Mouse (Mus musculus) cerebellum, adult 2 months (tissue): ENCODE measurements around the gene Wnt8b. TPM values are rescaled to one million over a fixed set of nuclear protein-coding genes. Genes with fewer than 3 reads are reported as not detected.

Experiments used
- DNase-seq, 2 experiments: peaks; one replicate each; pipeline ENCODE4 v3.0.0; 2021
- H3K27ac ChIP-seq: fragments of 200-500 bp; 2 replicates; pipeline ENCODE4 v1.5.1; 2012; ENCODE audit warnings: low read length, control low read depth, inconsistent platforms; ENCODE audit not compliant: insufficient read depth
- H3K27me3 ChIP-seq: fragments of 200-500 bp; 2 replicates; pipeline ENCODE4 v1.6.1; 2012; ENCODE audit warnings: inconsistent platforms, mild to moderate bottlenecking, low read length, moderate library complexity; ENCODE audit not compliant: control insufficient read depth, insufficient read depth
- H3K4me1 ChIP-seq: fragments of 200-500 bp; 2 replicates; pipeline ENCODE4 v1.6.1; 2011; ENCODE audit warnings: low read length; ENCODE audit not compliant: control insufficient read depth, insufficient read depth
- H3K4me3 ChIP-seq: fragments of 200-500 bp; replicated peaks from 2 replicates; pipeline ENCODE3; 2011; ENCODE audit warnings: mild to moderate bottlenecking, low read depth, low read length, control low read depth; ENCODE audit not compliant: insufficient read depth
- CTCF ChIP-seq: fragments of 200-500 bp; IDR thresholded peaks from 2 replicates; pipeline ENCODE4 v1.5.1; 2011; ENCODE audit warnings: low read depth, mild to moderate bottlenecking, control low read depth, low read length, moderate library complexity, borderline replicate concordance; ENCODE audit not compliant: insufficient read depth
- POLR2A ChIP-seq: fragments of 200-500 bp; IDR thresholded peaks from 2 replicates; pipeline ENCODE4 v1.6.1; 2011; ENCODE audit warnings: low read length, control low read depth, borderline replicate concordance; ENCODE audit not compliant: insufficient read depth
- WGBS: fragments of 180-500 bp; shearing (Covaris S2); methylation state at CpG from one replicate; pipeline ENCODE4 v1.1.7; 2018; 5-methylcytosine and 5-hydroxymethylcytosine counted together
- polyA plus RNA-seq: library from polyadenylated mRNA; depleted of rRNA; stranded (reverse); fragments of >200 nt; gene quantifications from 2 replicates; pipeline ENCODE4 v1.2.3, GENCODE M21; 2012

Wnt8b gene
- polyA plus RNA-seq, 1 experiment: 0.47 TPM

GRCm38 (mm10) chr19:44537416-44537815 lies 44.1 kb downstream of the Wnt8b start:
- DNase-seq: no peak
- no peaks in the 10 kb centered on the region for H3K4me1 ChIP-seq
- H3K27me3 ChIP-seq: no peaks in the 10 kb centered on the region
- 74% methylated on average over 8 of the region's 8 CpGs for WGBS
- no peak overlapping the region for H3K27ac ChIP-seq
- H3K4me3 ChIP-seq: no peak overlapping the region
- TF ChIP-seq POLR2A: no peak

- DNase-seq: no peak
- no peak overlapping the region for H3K27ac ChIP-seq
- 86% methylated on average over 8 of the region's 8 CpGs for WGBS
- no peaks in the 10 kb centered on the region for H3K27me3 ChIP-seq
- H3K4me3 ChIP-seq: no peak overlapping the region
- no peaks in the 10 kb centered on the region for H3K4me1 ChIP-seq
- no peak for TF ChIP-seq POLR2A
- no peak for TF ChIP-seq CTCF
These were observed 49.5 kb downstream of the Wnt8b start for GRCm38 (mm10) chr19:44542694-44543178.

- H3K4me1 ChIP-seq: no peaks in the 10 kb centered on the region
- no peak for DNase-seq
- H3K27me3 ChIP-seq: no peaks in the 10 kb centered on the region
- WGBS: 42% methylated on average over 10 of the region's 10 CpGs
- no peak overlapping the region for H3K27ac ChIP-seq
- TF ChIP-seq CTCF: no peak
- no peak for TF ChIP-seq POLR2A
- no peak overlapping the region for H3K4me3 ChIP-seq
These were observed 51.1 kb downstream of the Wnt8b start for GRCm38 (mm10) chr19:44544372-44544771.

- peak; percentile 59 to 73 for DNase-seq
- WGBS: 2% methylated on average over 13 of the region's 13 CpGs
- TF ChIP-seq POLR2A (no peak), CTCF (peak; percentile 77)
- H3K4me3 ChIP-seq: no peak overlapping the region
- no peaks in the 10 kb centered on the region for H3K4me1 ChIP-seq
- no peak overlapping the region for H3K27ac ChIP-seq
- no peaks in the 10 kb centered on the region for H3K27me3 ChIP-seq
These were observed 51.5 kb downstream of the Wnt8b start for GRCm38 (mm10) chr19:44544775-44545174.

GRCm38 (mm10) chr19:44545321-44546041 lies 52.2 kb downstream of the Wnt8b start, which contains the start of gene Sec31b:
Gene Sec31b, minus strand, starts transcription at chr19:44545864.
- WGBS: 4% methylated on average over 47 of the region's 47 CpGs
- peak; percentile 42 to 53 for DNase-seq
- TF ChIP-seq CTCF: no peak
- no peak for TF ChIP-seq POLR2A

GRCm38 (mm10) chr19:44552731-44553130 lies 59.5 kb downstream of the Wnt8b start, which contains the start of gene Gm20538:
Gene Gm20538, minus strand, starts transcription at chr19:44552831.
- Histone ChIP-seq H3K27me3 (no peaks in the 10 kb centered on the region), H3K4me3 (peak within 1 kb of the TSS; percentile 5), H3K4me1 (peaks cover 4% of the 10 kb centered on the region; the same call in 1 of the 2 replicates), H3K27ac (no peak within 1 kb of the TSS)
- TF ChIP-seq POLR2A (no peak), CTCF (no peak)
- WGBS: 95% methylated on average over 4 of the region's 4 CpGs
- DNase-seq: no peak

More at GRCm38 (mm10) chr19:44545321-44546041, 52.2 kb downstream of the Wnt8b start, which contains the start of gene Sec31b:
- peak within 1 kb of the TSS; percentile 42 for H3K4me3 ChIP-seq
- H3K4me1 ChIP-seq: no peaks in the 10 kb centered on the region
- no peak within 1 kb of the TSS for H3K27ac ChIP-seq
- no peaks in the 10 kb centered on the region for H3K27me3 ChIP-seq

- Histone ChIP-seq H3K27me3 (no peaks in the 10 kb centered on the region), H3K4me3 (peak overlapping the region; percentile 5), H3K4me1 (peaks cover 4% of the 10 kb centered on the region; the same call in 1 of the 2 replicates), H3K27ac (no peak overlapping the region)
- WGBS: 84% methylated on average over 4 of the region's 4 CpGs
- no peak for DNase-seq
- no peak for TF ChIP-seq POLR2A
These were observed 60.0 kb downstream of the Wnt8b start for GRCm38 (mm10) chr19:44553286-44553685.

- WGBS: 0% methylated on average over 8 of the region's 8 CpGs
- Histone ChIP-seq H3K27me3 (no peaks in the 10 kb centered on the region), H3K4me3 (peak overlapping the region; percentile 90), H3K27ac (0 out of 2 replicates have a peak overlapping the region, but pooled peaks have one; percentile 94), H3K4me1 (peaks cover 4% of the 10 kb centered on the region; the same call in 1 of the 2 replicates)
- TF ChIP-seq POLR2A (no peak), CTCF (no peak)
- peak in 1 of 2 experiments; percentile 18 for DNase-seq
These were observed 61.2 kb downstream of the Wnt8b start for GRCm38 (mm10) chr19:44554490-44554860.
